Mouse (Mus musculus): Measurements from ENCODE around the gene Gm20890.
"Not testable (repeated sequence)": the region's sequence is repeated elsewhere in the genome, so short reads cannot be mapped to it uniquely, and the experiment has no call there.

Gm20890 gene

DNA sequence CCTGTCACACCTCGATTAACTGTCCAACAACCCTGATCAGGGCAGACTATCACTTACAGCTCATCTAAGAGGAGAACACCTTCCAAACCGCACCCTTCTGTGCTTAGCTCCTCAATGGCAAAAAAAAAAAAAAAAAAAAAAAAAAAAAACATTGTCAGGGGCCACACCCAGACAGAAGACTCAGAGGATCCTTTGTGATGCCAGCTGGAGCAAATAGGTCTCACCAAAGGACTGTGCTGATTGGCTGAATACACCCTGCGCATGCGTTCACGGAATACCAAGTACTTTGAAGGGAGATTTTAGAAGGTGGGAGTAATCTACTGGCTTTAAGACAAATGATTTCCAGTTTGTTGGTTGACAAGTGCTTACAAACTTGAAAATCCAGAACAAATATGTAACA is at the start of gene Gm20890:
Gm20890 (minus strand) TSS at position 101 of the 400 bp plus-strand sequence.
- not testable (repeated sequence) for DNase-seq (ENCODE audit: low read depth, low spot score)

Measured in A20 (cell line).